Mouse (Mus musculus): ENCODE measurements around the gene Rbm47.

Rbm47 gene

DNA sequence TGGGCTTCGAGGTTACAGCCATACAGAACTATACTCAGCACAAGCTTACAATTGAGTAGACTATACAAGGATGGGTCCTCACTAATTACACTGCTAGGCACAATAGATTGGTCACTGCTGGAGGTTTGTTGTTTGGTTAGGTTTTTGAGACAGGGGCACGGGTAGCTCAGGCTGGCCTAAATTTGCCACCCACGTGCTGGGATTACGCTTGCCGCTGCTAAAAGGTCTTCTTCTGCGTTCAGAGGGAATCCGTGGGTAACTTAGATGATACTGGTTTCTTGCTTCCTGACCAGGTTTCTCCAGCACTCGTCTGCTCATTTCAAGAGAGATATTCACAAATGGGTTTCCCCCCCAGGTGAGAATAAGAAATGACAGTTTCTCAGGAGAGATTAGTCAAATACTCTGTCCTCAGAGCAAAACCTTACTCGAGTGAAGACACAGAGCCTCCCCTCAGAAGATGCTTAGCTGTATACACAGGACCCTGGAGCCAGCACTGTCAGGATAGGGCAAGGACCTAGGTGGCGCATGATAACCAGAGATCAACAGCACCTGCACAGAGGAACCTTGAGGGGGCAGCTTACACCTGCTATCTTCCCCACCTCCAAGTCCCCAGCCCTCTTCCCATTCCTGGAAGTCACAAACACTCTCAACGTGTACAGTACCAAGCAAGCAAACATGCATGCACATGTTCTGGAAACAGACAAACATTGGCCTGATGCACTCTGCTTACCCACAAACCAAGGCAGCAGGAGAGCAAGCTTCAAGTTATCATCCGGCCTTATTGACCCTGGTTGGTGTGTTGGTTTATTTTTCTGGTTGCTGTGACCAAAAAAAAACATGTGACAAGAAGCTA, 104.6 kb downstream of the Rbm47 start:
- no peak for DNase-seq (ENCODE audit: low spot score in 2 of 2)

DNA sequence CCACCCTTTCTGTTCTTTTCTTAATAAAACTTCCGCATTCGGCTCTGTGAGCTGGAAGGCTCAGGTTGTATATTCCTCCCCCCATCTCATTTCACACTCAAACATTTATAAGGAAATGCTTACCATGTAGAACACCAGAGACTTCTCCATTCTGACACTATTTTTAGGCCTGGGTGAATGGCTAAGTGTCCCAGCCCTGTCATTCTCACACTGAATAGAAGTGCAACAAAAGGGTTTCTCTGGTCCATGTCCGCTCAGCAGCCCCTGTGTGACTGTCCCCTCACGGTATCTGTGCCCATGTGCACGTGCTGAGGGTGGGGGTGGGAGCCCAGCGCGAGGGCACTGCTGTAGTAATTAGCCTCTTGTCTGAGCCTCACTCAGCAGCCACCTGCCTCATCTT, 105.7 kb downstream of the Rbm47 start:
- no peak for DNase-seq (ENCODE audit: low spot score in 2 of 2)

DNA sequence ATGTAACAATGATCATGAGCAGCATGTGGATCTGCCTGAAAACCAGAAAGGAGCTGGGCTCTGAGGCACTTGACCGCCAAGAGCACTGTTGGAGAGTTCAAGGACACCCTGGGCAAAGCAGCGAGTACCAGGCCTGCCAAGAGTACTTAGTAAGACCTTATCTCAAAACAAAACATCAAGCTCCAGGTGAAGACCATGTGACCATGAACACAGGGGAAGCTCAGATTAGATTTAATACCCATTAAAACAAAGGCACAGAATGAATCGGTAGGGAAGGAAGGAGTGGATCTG, 110.0 kb downstream of the Rbm47 start:
- no peak for DNase-seq (ENCODE audit: low spot score in 2 of 2)

DNA sequence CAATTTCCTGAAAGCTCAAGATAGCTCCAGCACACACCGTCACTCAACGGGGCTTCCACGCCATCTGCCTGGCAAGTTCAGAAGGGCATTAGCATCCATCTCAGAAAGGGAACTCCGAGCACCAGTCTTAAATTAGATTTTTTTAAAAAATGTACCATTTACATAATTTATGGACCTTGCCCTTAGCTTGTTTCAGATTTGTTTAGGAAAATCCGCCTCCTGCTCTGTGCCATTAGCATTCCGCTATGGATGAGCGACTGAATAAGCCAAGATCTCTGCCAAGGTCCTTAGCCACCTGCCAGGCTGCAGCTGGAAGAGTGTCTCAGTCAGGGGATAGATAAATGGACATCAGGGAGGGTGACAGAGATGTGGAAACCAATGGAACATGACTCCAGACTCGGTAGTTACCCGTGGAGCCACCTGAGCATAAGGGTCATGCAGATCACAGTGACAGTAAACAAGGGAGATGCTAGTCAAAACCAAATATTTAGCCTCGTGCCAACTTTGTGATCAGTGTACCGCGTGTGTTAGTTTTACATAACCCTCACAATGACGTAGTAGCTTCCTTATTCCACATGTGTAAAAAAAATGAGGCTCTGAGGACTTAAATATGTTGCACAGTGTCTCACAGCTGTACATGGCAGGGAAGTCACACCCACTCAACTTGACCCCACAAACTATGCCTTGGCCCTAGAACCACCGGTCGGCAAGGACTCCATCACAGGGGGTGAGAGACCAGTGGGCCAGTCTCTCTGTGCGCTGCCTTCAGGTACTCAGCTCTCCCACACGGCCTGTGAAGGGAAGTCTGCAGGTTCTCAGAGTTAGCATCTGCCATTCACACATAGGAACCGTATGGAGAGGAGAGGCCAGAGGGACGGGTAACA, 110.6 kb downstream of the Rbm47 start:
- no peak for DNase-seq (ENCODE audit: low spot score in 2 of 2)

DNA sequence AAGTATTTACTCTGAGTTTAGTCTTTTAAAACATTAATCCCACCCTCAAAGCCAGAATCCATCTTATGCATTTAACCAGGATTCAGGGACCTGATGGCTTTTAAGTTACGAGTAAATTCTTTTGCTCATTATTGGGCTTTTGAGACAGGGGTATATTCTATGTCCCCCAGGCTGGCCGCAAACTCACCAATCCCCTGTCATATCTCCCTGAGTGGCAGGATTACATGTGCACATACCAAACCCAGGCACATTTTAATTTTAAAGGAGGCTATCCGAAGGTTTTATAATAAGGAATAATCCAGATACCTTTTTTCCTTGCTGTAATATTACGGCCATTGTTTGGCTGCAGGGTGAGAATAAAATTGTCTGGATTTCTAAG, 111.3 kb downstream of the Rbm47 start:
- no peak for DNase-seq (ENCODE audit: low spot score in 2 of 2)

DNA sequence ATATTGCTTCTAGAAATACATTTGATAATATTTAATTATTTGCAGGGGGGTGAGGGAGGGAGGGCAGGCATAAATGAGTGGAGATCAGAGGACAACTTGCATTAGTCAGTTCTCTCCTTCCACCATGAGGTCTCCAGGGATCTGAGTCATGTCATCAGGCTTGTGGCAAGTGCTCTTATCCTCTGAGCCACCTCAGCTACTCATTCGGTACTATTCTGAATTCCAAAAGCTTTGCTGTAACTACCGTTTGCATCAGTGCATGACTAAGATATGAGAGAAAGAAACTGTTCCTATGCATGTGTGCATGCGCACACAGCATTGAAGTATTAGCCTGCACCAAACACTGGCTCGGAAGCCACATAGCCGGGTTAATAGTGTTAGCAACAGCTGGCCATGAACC, 114.1 kb downstream of the Rbm47 start:
- DNase-seq (ENCODE audit: low spot score in 2 of 2) = no peak

DNA sequence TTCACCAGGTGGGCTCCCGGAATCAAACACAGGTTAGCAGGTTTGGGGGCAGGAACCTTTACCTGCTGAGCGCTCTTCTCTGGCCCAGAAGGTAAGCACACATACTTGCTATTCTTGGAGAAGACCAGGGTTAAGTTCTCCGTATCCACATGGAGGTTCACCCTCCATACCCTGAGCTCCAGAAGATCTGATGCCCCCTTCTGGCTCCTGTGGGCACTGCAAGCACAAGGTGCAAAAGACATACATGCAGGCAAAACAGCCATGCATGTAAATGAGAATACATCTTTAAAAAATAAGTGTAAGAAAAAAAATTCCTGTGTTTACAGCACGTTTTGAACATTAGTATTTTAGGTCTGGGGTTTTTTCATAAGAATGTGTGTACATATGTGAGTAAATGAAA, 116.2 kb downstream of the Rbm47 start:
- DNase-seq (ENCODE audit: low spot score in 2 of 2) = no peak

DNA sequence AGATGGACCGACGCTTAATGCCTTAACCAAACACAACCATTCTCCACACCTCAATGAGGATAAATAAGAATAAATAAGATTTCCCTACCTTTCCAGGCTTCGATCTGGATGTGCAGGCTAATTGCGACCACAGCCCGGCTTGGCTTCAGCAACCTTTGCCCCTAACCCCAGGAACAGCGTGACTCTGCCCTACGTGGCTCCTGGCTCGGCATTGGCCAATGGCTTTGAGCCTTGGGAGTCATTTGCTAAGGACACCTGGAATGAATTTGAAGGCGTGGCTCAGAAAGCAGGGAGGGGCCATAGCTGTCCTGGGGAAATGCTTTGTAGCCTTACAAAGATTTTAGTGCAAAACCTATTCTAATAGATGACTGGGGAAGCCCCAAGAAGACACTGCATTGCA, 118.5 kb downstream of the Rbm47 start:
- no peak for DNase-seq (ENCODE audit: low spot score in 2 of 2)

DNA sequence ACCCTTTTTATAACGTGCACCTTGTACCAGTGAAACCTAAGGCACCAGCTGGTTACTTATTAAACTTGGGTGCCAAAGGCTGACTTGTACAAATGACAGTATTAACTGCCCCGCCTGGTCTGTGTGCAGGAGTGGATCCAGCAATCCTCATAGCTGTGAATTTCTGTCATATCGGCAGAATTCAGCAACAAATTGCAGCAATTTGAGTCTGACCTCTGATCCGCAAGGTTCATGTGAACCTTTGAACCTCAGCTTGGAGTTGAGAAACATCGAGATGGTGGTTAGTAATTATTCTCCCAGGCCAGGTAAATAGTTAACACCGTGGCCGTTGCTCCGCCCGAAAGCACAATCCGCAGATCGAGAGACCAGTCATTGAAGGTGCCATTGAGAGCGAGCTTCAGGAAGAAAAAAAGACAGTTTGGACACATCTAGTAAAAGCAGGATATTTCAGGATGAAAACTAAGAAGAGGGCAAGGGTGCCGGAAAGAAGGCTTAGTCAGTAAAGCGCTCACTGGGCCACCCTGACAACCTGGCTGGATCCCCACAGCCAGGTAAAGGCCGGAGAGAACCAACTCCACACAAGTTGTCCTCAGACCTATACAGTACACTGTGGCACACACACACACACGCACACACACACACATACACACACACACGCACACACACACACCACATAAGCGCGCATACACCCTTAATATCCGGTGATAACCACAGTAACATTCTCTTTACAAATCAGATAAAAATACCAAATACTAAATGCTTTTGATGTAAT, 120.0 kb downstream of the Rbm47 start:
- no peak for DNase-seq (ENCODE audit: low spot score in 2 of 2)

DNA sequence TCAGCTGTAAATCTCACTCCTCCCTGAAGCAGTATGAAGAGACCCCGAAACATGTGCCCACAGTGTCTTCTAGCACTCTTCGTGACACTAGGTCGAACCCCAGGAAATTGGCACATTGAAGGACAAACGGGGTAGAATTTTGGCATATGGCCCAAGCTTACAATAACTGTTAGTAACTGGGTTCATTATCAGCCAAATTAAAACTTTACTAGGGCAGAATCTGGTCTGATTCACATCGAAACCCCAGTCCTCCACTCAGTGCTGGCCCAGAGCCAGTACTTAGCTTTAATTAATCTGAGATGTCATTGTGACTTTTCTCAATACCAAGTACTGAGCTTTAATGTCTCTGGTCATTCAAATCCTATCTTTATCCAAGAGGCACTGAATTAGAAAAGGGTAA, 122.1 kb downstream of the Rbm47 start:
- DNase-seq (ENCODE audit: low spot score in 2 of 2) = no peak

DNA sequence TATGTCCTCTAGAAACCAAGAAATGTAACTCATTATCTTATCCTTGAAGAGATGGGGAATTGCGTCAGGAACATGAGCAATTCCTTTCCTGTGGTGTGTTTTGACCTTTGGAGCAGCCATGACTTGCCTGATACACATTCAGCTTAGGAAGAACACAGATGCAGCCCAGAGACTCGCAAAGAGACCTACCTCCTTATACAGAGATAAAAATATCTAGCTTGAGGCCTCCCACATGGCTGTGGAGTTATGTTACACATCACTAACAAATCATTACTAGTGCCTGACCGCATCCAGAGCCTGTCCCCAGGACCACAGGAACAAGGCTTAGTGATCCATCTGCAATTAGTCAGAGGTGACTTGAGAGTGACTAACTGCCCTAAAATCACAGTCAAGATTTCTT, 126.6 kb downstream of the Rbm47 start:
- no peak for DNase-seq (ENCODE audit: low spot score in 2 of 2)

DNA sequence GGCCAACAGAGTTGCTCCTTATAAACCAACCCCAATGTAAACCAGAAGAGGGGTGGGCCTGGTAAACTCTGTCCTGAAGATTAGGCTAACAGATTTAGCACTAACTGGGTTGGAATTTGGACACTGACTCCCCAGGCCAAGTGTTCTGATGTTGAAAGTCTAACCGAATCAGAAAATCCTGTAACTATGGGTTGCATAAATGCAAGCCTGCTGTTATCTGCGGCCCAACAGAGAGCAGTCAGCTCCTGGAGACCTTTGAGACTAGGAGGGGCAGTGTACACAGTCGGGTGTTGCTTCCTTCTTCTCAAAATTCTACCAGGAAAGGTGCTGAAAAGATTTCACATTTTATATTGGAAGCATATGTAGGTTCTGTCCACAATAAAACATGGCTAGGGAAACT, 129.0 kb downstream of the Rbm47 start:
- no peak for DNase-seq (ENCODE audit: low spot score in 2 of 2)

DNA sequence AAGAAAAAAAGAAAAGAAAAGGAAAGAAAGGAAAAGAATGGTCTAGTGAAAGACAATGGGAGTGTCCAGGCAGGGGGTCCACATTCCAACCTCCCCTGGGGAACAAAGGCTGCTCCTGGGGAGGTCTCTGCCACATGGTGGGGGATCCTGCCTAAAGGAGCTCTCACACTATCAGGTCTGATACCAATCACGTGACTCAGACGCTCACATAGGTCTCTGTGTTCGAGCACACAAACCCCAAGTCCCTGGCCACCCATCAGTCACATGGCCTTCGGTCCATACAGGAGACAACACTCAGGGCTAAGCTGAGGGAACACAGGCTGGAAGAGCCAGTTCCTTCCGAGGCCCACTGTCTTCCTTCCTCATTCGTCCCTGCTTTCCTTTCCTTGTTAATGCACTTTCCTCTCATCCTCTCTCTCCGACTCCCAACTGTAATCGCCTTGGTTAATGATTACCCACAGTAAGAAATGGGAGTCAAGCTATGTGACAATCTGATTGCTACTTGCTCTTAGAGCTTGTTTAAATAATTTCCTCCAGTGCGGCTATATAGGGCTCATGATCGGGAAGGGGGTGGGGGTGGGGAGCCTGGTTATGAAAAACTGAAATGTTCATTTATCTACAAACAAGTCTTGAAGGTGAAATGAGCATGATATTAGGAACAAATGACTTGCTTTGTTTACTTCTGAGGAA, 130.1 kb downstream of the Rbm47 start:
- DNase-seq (ENCODE audit: low spot score in 2 of 2) = no peak

DNA sequence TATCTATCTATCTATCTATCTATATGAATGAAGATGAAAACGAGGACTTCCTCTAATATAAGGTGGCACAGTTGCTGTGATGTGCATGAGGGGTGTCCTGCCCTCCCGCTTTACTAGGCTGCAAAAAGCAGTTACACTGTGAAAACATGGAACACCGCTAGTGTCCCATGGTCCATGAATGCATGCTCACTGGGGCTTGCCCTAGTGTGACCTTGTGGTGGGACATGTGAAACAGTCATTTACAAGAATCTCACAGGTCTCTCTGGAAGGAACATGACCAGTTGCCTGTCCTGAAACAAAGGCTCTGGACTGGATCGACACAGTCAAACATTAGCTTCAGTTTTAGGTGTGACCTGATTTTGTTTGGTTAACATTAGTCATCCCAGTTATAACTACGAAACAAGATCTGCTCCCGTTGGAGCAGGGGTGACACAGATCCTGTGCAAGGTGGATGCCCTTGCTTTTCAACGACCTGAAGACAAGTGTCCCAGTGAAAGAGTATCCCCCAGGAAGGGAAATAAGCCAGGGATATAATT, 132.1 kb downstream of the Rbm47 start:
- no peak for DNase-seq (ENCODE audit: low spot score in 2 of 2)

DNA sequence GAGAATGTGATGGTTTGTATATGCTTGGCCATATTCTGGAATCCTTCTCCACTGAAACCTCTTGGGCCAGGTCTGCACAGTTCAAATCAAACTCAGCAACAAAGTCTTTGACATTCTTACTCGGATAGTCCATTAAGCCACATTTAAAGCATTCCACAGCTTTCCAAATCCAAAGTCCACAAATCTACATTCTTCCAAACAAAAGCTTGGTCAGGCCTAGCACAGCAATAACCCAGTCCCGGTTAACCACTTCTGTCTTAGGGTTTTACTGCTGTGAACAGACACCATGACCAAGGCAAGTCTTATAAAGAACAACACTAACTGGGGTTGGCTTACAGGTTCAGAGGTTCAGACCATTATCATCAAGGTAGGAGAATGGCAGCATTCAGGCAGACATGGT, 133.1 kb downstream of the Rbm47 start:
- no peak for DNase-seq (ENCODE audit: low spot score in 2 of 2)

DNA sequence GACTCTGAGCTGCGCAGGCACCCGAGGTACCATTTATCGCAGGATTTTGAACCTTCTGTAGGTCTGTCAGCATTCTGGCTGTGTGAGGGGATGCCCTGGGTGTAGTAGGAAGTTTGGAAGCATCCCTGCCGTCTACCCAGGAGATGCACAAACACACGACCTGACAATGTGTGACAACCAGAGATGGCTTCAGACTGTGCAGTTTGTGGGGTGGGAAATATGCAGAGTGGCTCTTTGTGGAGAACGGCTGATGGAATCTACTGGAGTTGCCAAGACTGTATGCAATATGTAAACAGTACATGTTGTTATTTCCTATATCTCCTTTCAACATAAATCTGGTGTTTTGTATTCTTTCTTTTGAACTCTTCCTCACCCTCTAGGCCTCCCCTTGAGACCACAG, 135.9 kb downstream of the Rbm47 start:
- DNase-seq (ENCODE audit: low spot score in 2 of 2) = no peak

DNA sequence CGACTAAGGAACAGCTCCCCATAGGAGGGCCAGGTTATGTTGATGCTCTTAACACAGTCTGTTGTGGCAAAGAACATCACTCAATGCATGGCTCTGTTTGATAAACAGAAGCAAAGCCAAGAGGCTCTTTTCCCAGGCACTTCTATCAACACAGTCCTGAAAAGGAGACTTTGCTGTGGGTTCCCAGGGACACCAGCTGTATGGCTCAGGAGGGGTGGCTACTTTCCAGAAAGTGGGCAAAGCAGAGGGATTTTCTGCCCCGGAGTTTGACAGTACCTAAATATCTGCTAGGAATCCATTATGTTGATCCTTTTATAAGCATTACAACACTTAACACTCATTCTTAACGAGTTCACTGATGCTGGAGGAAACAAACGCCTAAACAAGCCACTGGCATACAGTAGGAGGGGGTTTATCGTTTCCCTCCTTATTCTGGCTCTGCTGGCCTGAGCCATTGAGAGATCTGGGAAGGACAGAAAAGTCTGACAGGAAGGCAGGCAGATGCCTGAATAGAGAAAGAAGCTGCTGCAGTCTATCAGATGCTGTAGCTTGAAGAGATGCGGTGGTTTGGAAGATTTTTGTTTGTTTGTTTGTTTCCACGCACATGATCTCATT, 136.4 kb downstream of the Rbm47 start:
- DNase-seq (ENCODE audit: low spot score in 2 of 2) = no peak

DNA sequence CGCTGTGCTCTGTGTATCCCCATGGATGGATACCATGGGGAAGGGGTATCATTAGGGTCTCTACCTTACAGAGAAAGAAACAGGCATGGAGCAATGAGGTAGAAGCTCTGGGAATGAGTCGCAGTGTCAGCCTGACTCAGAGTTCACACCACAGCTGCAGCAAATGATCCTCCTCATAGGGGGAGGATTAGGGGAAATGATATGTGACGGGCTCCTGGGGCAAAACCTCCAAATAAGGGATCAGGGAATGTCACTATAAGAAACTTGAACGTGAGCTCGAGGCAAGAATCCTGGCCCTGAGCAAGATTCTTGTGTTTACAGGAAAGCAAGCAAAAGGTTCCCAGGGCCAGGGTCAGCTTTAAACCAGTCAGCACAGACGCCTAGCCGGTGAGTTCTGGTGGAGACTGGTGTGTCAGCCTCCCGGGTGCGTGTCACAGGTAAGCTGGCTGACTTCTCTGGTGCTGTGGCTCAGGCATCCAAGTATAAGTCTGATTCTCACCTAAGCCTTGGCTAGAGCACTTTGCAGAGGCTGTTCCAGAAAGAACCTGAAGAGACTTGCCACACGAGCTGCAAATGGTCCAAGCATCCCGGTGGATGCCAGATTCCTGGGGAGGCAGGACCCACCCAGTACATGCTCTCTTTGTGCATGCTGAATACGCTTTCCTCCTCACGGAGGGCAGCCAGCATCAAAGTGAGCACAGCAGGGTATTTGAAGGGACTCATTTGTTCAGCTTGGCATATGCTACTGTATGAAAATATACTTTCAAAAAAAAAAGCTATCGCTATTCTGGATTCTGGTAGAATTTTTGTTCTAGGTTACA, 138.3 kb downstream of the Rbm47 start:
- DNase-seq (ENCODE audit: low spot score in 2 of 2) = no peak

DNA sequence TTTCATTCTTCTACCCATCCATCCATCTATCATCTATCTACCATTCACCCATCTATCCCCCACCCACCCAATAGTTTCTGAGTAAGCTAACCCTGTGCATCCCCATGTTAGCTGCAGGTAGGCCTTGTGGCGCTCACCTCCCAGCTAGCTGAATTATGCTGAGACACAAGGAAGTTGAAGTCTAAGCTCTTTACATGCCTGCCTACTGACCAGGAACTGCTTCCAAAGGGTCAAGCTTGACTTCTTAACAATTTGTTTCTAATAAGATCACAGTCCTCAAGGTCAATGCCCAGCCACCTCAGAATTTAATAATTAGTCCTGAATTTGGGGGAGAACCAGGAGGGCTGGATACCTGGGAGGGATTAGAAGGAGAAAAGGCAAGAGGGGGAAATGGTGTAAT, 140.1 kb downstream of the Rbm47 start:
- no peak for DNase-seq (ENCODE audit: low spot score in 2 of 2)

DNA sequence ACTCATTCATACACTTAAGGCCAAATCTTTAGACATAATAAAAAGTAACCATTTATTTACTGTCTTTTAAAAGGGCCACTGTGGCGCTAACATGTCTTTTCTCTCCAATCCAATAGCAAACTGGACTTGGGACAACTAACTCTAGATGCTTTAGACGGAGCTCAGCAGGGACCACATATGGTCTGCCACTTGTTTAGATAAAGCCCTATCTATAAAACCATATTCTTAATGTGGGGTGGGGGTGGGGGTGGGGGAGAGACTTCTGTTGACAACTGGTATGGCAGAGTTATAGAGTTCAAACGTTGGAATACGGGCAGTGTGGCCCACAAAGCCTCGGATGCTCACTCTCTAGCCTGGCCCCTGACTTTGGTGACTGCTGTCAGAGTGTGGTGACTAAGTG, 141.2 kb downstream of the Rbm47 start:
- DNase-seq (ENCODE audit: low spot score in 2 of 2) = no peak
